Mouse (Mus musculus) hindbrain, embryonic 14.5 days (tissue): ENCODE results near the gene Mybph. TPM values are rescaled to one million over a fixed set of nuclear protein-coding genes. Genes with fewer than 3 reads are reported as not detected.

Experiments used
- ATAC-seq: fragments of 200-750 bp; cut with Nextera tagmentation; 2 replicates; pipeline ENCODE4 v1.8.0; 2017; ENCODE audit warnings: moderate number of reproducible peaks, mild to moderate bottlenecking, moderate TSS enrichment, moderate library complexity; ENCODE audit not compliant: low FRiP score
- DNase-seq: peaks from one replicate; pipeline ENCODE4 v3.0.0-alpha.2; 2015; ENCODE audit warnings: low spot score
- H3K27ac ChIP-seq: fragments of 300-500 bp; sonication (generic); 2 replicates; pipeline ENCODE4 v1.5.1; 2014; ENCODE audit warnings: mild to moderate bottlenecking, moderate library complexity
- H3K27me3 ChIP-seq: fragments of 300-500 bp; sonication (generic); 2 replicates; pipeline ENCODE4 v1.6.1; 2014; ENCODE audit warnings: mild to moderate bottlenecking, low read length, mixed read lengths; ENCODE audit not compliant: control insufficient read depth, insufficient read depth
- H3K36me3 ChIP-seq: fragments of 300-500 bp; sonication (generic); replicated peaks from 2 replicates; pipeline ENCODE4 v1.6.1; 2014; ENCODE audit not compliant: control insufficient read depth, insufficient read depth
- H3K4me1 ChIP-seq: fragments of 300-500 bp; sonication (generic); replicated peaks from 2 replicates; pipeline ENCODE4 v1.6.1; 2014; ENCODE audit warnings: antibody characterized with exemption, low read length, mixed read lengths; ENCODE audit not compliant: control insufficient read depth, insufficient read depth
- H3K4me2 ChIP-seq: fragments of 300-500 bp; sonication (generic); replicated peaks from 2 replicates; pipeline ENCODE4 v1.6.1; 2014; ENCODE audit warnings: mild to moderate bottlenecking, moderate library complexity
- H3K4me3 ChIP-seq: fragments of 300-500 bp; sonication (generic); replicated peaks from 2 replicates; pipeline ENCODE4 v1.5.1; 2014; ENCODE audit warnings: mild to moderate bottlenecking, low read length
- H3K9ac ChIP-seq: fragments of 300-500 bp; sonication (generic); 2 replicates; pipeline ENCODE4 v1.6.1; 2014
- H3K9me3 ChIP-seq: fragments of 300-500 bp; sonication (generic); 2 replicates; pipeline ENCODE4 v1.6.1; 2016; ENCODE audit warnings: low read length; ENCODE audit not compliant: control insufficient read depth
- WGBS: fragments of 180-500 bp; shearing (Covaris S2); extraction: QIAGEN DNeasy Blood & Tissue Kit; methylation state at CpG from one replicate; pipeline ENCODE4 v1.1.7; 2014; 5-methylcytosine and 5-hydroxymethylcytosine counted together
- polyA plus RNA-seq: library from polyadenylated mRNA; unstranded; fragments of >200 nt; fragmentation: Nextera tagmentation; extraction: Ambion mirVana; gene quantifications from 2 replicates; pipeline ENCODE4 v1.2.1, GENCODE M21; 2014

The Mybph gene
- polyA plus RNA-seq, 1 experiment from 2014 or later, result 0.27 TPM

DNA sequence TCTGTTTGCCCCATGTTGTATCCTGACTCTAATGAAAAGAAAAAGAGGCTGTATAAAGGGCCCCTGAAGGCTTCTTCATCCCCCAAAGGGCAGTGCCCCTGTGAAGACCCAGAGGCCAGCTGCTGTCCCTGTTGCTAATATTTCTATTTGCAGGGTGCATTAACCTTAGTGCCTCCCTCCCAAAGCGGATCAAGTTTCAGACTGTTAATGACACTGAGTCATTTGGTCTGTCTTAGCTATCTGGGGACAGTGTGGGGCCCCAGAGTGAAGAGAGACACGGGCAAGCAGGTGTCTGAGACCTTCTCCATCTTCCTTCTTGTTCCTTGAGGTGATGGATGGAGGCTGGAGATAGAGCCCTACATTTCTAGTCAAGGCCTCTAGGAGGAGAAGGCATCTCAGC lies 1.9 kb downstream of the Mybph start:
- H3K4me1 ChIP-seq, result 0 out of 2 replicates have a peak, but pooled peaks cover 4% of the 10 kb centered on the region
- WGBS, result 65% methylated on average over 2 of the region's 2 CpGs
- no peak overlapping the region for H3K4me3 ChIP-seq
- H3K9ac ChIP-seq, result no peak overlapping the region
- no peaks in the 10 kb centered on the region for H3K36me3 ChIP-seq
- no peak overlapping the region for H3K4me2 ChIP-seq
- H3K27me3 ChIP-seq, result no peaks in the 10 kb centered on the region
- H3K9me3 ChIP-seq, result no peaks in the 10 kb centered on the region
- ATAC-seq (no peak), DNase-seq (no peak)
- no peak overlapping the region for H3K27ac ChIP-seq

DNA sequence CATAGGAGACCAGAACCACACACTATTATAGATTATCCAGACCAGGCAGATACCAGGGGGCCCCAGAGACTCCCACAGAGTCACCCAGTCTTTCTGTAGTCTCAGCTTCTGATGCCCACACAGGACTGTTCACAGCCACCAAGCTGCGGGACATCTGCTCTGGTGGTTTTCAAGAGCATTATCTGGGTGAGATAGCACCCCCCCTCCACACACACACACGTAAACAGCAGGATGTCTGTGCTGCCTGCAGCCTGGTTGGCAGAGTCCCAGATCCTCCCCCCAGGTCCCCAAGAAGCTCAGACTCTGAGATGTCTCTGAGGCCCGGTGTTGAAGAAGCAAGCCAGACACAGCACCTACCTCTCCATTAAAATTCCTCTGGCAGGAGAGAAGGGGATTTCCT lies 2.3 kb downstream of the Mybph start:
- Histone ChIP-seq H3K27ac (no peak overlapping the region), H3K9me3 (no peaks in the 10 kb centered on the region), H3K4me2 (no peak overlapping the region), H3K27me3 (no peaks in the 10 kb centered on the region), H3K4me3 (no peak overlapping the region), H3K9ac (no peak overlapping the region), H3K4me1 (0 out of 2 replicates have a peak, but pooled peaks cover 4% of the 10 kb centered on the region), H3K36me3 (no peaks in the 10 kb centered on the region)
- ATAC-seq (no peak), DNase-seq (no peak)
- WGBS, result 59% methylated on average over 3 of the region's 3 CpGs

DNA sequence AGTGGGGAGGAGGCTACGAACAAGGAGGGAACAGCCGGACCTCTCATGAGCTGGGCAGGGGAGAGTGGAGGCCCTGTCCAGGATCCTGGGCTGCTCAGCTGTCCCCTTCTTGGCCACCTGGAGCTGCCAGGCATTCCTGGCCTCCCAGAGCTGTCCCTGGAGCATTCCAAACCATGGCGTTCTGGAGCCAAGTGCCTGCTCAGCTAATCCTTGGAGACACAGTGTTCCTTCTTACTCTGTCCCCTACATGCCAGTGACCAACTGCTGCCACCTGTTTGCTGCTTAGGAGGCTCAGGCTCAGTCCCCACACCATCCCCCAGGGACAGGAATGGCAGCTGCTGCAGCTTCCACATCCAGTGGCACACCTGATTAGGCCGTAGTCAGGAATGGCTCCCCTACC lies 2.7 kb downstream of the Mybph start:
- no peak overlapping the region for H3K9ac ChIP-seq
- no peaks in the 10 kb centered on the region for H3K9me3 ChIP-seq
- ATAC-seq, result no peak
- no peaks in the 10 kb centered on the region for H3K36me3 ChIP-seq
- no peak overlapping the region for H3K27ac ChIP-seq
- no peaks in the 10 kb centered on the region for H3K27me3 ChIP-seq
- no peak for DNase-seq
- H3K4me3 ChIP-seq, result no peak overlapping the region
- H3K4me1 ChIP-seq, result 0 out of 2 replicates have a peak, but pooled peaks cover 4% of the 10 kb centered on the region
- WGBS, result 41% methylated on average over 4 of the region's 4 CpGs
- no peak overlapping the region for H3K4me2 ChIP-seq

DNA sequence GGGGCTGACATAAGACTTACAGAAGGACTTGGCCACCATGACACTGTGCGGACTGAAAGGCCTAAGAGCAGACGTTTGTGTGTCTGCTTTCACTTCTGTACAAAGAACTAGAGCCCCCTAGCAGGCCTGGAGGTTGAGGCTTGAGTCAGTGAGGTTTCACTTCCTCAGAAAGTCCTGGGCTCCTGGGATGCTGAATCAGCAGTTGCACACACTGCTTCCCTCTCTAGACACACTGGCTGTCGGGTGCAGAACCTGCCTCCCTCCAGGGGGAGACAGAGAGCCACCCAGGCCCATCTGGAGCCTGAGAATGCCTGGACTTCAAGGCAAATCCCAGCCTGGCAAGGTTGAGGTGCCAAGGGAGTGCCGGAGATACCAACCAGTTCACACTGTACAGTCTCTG lies 3.1 kb downstream of the Mybph start:
- Histone ChIP-seq H3K27me3 (no peaks in the 10 kb centered on the region), H3K9ac (no peak overlapping the region), H3K36me3 (no peaks in the 10 kb centered on the region), H3K9me3 (no peaks in the 10 kb centered on the region), H3K4me1 (0 out of 2 replicates have a peak, but pooled peaks cover 4% of the 10 kb centered on the region), H3K4me3 (no peak overlapping the region), H3K27ac (no peak overlapping the region), H3K4me2 (no peak overlapping the region)
- DNase-seq, result no peak
- 79% methylated on average over 4 of the region's 4 CpGs for WGBS
- ATAC-seq, result no peak

DNA sequence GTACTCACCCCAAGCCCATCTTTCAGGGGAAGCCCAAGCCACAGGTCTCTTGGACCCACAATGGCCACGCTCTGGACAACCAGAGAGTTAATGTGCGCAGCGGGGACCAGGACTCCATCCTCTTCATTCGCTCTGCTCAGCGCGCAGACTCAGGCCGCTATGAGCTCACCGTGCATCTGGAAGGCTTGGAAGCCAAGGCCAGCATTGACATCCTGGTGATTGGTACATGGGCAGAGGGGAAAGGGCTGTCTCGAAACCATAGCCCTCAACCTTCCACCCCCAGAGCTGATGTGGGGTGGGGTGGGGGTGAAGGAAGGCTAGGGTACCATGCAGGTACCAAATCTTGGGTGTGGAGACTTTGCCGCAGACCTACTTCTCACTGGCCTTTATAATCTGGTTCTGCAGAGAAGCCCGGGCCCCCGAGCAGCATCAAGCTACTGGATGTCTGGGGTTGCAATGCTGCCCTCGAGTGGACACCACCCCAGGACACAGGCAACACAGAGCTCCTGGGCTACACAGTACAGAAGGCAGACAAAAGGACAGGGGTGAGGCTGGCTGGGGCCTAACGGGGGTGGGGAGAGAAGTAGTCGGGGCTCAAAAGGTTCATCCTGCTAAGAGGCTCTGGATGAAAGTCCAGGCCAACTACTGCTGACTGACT lies 4.2 kb downstream of the Mybph start:
- H3K27me3 ChIP-seq, result no peaks in the 10 kb centered on the region
- H3K4me3 ChIP-seq, result no peak overlapping the region
- no peak for DNase-seq
- H3K9me3 ChIP-seq, result no peaks in the 10 kb centered on the region
- H3K9ac ChIP-seq, result no peak overlapping the region
- H3K4me1 ChIP-seq, result 0 out of 2 replicates have a peak, but pooled peaks cover 4% of the 10 kb centered on the region
- WGBS, result 80% methylated on average over 15 of the region's 15 CpGs
- ATAC-seq, result no peak
- no peak overlapping the region for H3K4me2 ChIP-seq
- no peaks in the 10 kb centered on the region for H3K36me3 ChIP-seq
- no peak overlapping the region for H3K27ac ChIP-seq

DNA sequence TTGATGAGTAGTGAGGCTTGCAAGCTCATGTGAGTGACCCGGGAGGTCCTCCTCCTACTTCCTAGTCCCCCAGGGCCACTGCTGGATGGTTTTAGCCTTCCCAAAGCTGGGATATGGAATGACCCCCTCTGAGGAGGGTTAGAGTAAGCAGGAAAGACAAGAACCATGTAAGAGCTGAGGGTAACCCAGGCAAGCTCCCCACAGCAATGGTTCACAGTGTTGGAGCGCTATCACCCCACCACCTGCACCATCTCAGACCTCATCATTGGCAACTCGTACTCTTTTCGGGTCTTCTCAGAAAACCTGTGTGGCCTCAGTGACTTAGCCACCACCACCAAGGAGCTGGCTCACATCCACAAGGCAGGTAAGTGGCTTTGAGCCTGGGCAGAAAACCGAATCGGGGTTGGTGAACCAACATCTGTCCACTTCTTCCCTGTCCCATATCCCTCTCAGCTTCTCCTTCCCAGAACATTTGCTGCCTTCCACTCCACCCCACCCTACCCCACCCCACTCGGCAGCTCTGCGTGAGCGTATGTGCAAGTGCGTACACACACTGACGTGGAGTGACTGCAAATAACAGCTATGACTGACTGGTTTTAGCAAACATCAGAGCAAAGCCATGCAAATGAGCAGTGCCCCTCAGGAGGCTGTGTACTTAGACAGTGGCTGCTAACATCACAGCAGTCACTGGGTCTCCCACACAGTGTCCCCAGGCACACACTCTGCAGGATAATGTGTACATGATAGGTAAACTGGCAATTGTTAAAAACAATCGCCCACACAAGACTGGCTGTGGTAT lies 5.1 kb downstream of the Mybph start:
- no peak overlapping the region for H3K4me3 ChIP-seq
- DNase-seq (no peak), ATAC-seq (no peak)
- H3K27ac ChIP-seq, result no peak overlapping the region
- H3K27me3 ChIP-seq, result no peaks in the 10 kb centered on the region
- WGBS, result 82% methylated on average over 12 of the region's 12 CpGs
- H3K4me1 ChIP-seq, result 0 out of 2 replicates have a peak, but pooled peaks cover 4% of the 10 kb centered on the region
- no peaks in the 10 kb centered on the region for H3K36me3 ChIP-seq
- H3K9me3 ChIP-seq, result no peaks in the 10 kb centered on the region
- no peak overlapping the region for H3K4me2 ChIP-seq
- H3K9ac ChIP-seq, result no peak overlapping the region

DNA sequence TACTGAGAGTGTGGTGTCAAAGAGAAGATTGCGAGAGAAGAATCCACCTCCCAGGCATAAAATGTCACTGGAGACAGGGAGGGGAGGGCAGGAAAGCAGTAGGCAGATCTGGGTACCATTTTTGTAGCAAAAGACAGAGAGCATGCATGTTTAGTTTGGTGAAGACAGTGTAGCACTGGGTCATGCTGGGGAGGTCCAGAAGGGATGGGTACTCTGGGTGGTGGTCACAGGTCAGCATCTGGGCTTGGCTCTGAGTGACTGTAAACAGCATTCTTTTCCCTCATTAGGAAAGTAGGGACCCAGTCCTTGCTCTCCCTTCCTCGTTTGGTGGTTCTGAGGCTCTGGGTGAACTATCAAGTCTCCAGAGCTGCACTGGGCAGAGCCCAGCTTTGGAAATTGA lies 7.2 kb downstream of the Mybph start:
- DNase-seq (no peak), ATAC-seq (no peak)
- WGBS, result 81% methylated on average over 2 of the region's 2 CpGs
- H3K4me1 ChIP-seq, result 0 out of 2 replicates have a peak, but pooled peaks cover 2% of the 10 kb centered on the region
- no peak overlapping the region for H3K27ac ChIP-seq
- H3K9me3 ChIP-seq, result no peaks in the 10 kb centered on the region
- H3K4me3 ChIP-seq, result no peak overlapping the region
- H3K36me3 ChIP-seq, result no peaks in the 10 kb centered on the region
- H3K4me2 ChIP-seq, result no peak overlapping the region
- H3K9ac ChIP-seq, result no peak overlapping the region
- H3K27me3 ChIP-seq, result no peaks in the 10 kb centered on the region

DNA sequence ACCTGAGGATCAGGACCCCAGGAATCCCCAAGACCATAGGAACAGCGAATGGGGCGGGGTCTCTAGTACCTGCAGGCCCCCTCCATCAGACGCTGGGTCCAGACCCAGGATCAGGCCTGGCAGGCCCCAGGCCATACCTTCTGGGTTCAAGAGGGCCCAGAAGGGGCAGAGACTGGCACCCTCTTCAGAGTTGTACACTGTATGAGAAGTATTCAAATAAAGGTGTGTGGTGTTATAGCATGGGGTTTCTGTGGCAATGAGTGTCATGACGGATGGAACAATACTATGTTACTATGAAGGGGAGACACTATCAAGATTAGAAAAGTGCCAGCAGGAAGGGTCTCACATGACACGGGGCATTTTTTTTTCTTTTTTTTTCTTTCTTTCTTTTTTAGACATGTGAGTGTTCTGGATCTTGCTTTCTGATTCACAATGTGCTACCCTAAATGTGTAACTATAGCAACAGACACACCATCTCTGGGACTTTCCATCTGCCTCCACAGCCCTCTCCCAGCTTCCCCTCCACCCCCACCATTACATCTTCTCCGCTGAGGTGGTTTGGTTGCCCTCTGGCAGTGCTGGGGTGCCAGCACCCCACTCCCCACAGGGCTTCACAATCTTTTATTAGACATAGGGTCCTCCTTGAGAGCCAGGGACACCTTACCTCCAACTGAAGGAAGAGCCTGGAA lies 7.9 kb downstream of the Mybph start:
- H3K27me3 ChIP-seq, result no peaks in the 10 kb centered on the region
- H3K9ac ChIP-seq, result no peak overlapping the region
- DNase-seq (no peak), ATAC-seq (no peak)
- no peaks in the 10 kb centered on the region for H3K36me3 ChIP-seq
- no peak overlapping the region for H3K27ac ChIP-seq
- H3K4me1 ChIP-seq, result no peaks in the 10 kb centered on the region
- 90% methylated on average over 6 of the region's 6 CpGs for WGBS
- no peak overlapping the region for H3K4me2 ChIP-seq
- no peak overlapping the region for H3K4me3 ChIP-seq
- H3K9me3 ChIP-seq, result no peaks in the 10 kb centered on the region

DNA sequence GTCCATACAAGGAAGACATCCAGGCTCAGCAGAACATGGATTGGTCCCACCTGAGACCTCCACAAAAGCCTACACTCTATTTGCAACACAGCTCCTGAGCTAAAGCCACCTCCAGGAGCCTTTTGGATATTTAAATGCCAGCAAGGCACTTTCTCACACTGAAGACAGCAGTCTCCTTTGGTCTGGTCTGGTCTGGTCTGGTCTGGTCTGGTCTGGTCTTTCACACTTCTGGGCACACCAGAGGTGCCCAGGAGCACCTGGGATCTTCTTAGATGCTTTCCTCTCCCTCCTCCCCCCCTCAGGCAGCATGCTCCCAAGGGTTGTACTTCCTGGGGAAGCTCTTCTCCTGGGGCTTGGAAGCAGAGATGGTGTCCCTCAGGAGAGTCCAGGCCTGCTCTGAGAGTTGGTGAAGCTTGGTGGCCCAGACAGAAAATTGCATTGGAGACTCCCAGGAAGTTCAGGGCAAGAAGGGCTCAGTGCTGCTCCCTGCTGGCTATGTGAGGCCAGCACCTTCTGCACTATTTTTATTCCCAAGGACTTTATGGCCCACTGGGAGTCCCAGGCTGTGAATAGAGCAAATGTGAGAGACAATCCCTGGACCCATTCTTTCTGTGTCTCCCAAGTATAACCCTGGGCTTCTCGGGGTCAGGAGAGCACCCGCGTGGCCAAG lies 8.6 kb downstream of the Mybph start:
- no peaks in the 10 kb centered on the region for H3K4me1 ChIP-seq
- no peaks in the 10 kb centered on the region for H3K27me3 ChIP-seq
- H3K9ac ChIP-seq, result no peak overlapping the region
- H3K27ac ChIP-seq, result no peak overlapping the region
- no peak for ATAC-seq
- no peak overlapping the region for H3K4me2 ChIP-seq
- 43% methylated on average over 3 of the region's 3 CpGs for WGBS
- H3K9me3 ChIP-seq, result no peaks in the 10 kb centered on the region
- peak; percentile 55 for DNase-seq
- H3K36me3 ChIP-seq, result no peaks in the 10 kb centered on the region
- H3K4me3 ChIP-seq, result no peak overlapping the region
